Comparison of ENCODE assay signal across 28 mouse cellular contexts in genomic region chr1:193517293-193517692, GRCm38 (mm10).
DNase-seq lines count a peak whose midpoint lies in the region; ATAC-seq lines count a peak whose summit lies in the region.
"Had no signal": no experiment of that assay in that cellular context is flagged by ENCODE, and none has a peak within 500 bp of the region (broad histone marks: within the 10 kb centered on the region; RNA-seq: fewer than 3 reads in every experiment).

No protein-coding gene starts in this region.

- no peak for DNase-seq in heart, embryonic 10.5 days (ENCODE audit: low spot score)
- no peak for DNase-seq in gastrocnemius, postnatal 14 days
- DNase-seq in frontal cortex, adult 2 months (ENCODE audit: extremely low spot score in 1 of 2, low spot score in 1 of 2): no peak
- DNase-seq: adrenal gland, adult 8-10 months; cerebellum, adult 11 months; gastrocnemius, adult 2 months; kidney, adult 2 months; kidney, postnatal 36 days; liver, embryonic 13.5 days; lung, adult 2 months; lung, postnatal 14 days; right cerebral cortex, adult 18-20 months; spleen, adult 18-20 months; thymus, postnatal 25 days had no signal

- no peaks in the 10 kb centered on the region; the same call in 1 of the 2 replicates for H3K27me3 ChIP-seq in heart, embryonic 11.5 days (ENCODE audit: control insufficient read depth, insufficient read depth, low read length)
- peaks cover 7% of the 10 kb centered on the region; the same call in 1 of the 2 replicates for H3K27me3 ChIP-seq in heart, embryonic 10.5 days (ENCODE audit: insufficient read depth, poor library complexity, severe bottlenecking)
- no peaks in the 10 kb centered on the region for H3K27me3 ChIP-seq in embryonic facial prominence, embryonic 13.5 days
- H3K27me3 ChIP-seq in limb, embryonic 12.5 days: no peaks in the 10 kb centered on the region
- H3K27me3 ChIP-seq in stomach, embryonic 15.5 days (replicated peaks): no peaks in the 10 kb centered on the region
- H3K27me3 ChIP-seq: heart, embryonic 15.5 days; hindbrain, embryonic 12.5 days; intestine, embryonic 15.5 days; liver, embryonic 13.5 days had no signal

- H3K27ac ChIP-seq in heart, embryonic 11.5 days (ENCODE audit: low read depth, low read length): no peak overlapping the region
- no peak overlapping the region for H3K27ac ChIP-seq in heart, embryonic 10.5 days
- H3K27ac ChIP-seq in embryonic facial prominence, embryonic 13.5 days: peak overlapping the region; percentile 78
- peak overlapping the region; percentile 80 for H3K27ac ChIP-seq in limb, embryonic 12.5 days
- peak overlapping the region; percentile 69 for H3K27ac ChIP-seq in stomach, embryonic 15.5 days
- H3K27ac ChIP-seq: gastrocnemius, adult 2 months; heart, embryonic 15.5 days; hindbrain, embryonic 12.5 days; hindbrain, postnatal 0 days; intestine, embryonic 15.5 days; layer of hippocampus, adult 2 months; left cerebral cortex, adult 2 months; liver, embryonic 13.5 days had no signal

- H3K36me3 ChIP-seq in heart, embryonic 11.5 days (ENCODE audit: control insufficient read depth, insufficient read depth, low read length): no peaks in the 10 kb centered on the region
- H3K36me3 ChIP-seq in heart, embryonic 10.5 days: no peaks in the 10 kb centered on the region
- no peaks in the 10 kb centered on the region for H3K36me3 ChIP-seq in embryonic facial prominence, embryonic 13.5 days
- no peaks in the 10 kb centered on the region for H3K36me3 ChIP-seq in limb, embryonic 12.5 days
- H3K36me3 ChIP-seq in stomach, embryonic 15.5 days: no peaks in the 10 kb centered on the region
- H3K36me3 ChIP-seq: G1E; heart, embryonic 15.5 days; hindbrain, embryonic 12.5 days; intestine, embryonic 15.5 days; liver, embryonic 13.5 days had no signal

- no peak for ATAC-seq in heart, embryonic 11.5 days (replicated peaks; ENCODE audit: insufficient number of reproducible peaks, low FRiP score, low TSS enrichment)
- ATAC-seq in embryonic facial prominence, embryonic 13.5 days (ENCODE audit: insufficient number of reproducible peaks, insufficient read depth, low FRiP score, low TSS enrichment, low read depth): no peak
- ATAC-seq in limb, embryonic 12.5 days (ENCODE audit: insufficient number of reproducible peaks, insufficient read depth, low FRiP score, low TSS enrichment, low read depth): peak; percentile 66
- no peak for ATAC-seq in stomach, embryonic 15.5 days (ENCODE audit: insufficient read depth, low FRiP score, low read depth)
- ATAC-seq in cerebellum, adult (ENCODE audit: insufficient number of reproducible peaks, low FRiP score, low TSS enrichment): no peak
- ATAC-seq: forebrain, embryonic 14.5 days; hindbrain, postnatal 0 days; intestine, embryonic 15.5 days; midbrain, embryonic 16.5 days had no signal

- intact Hi-C loops in gastrocnemius, postnatal 14 days (cut with DNase I; ENCODE audit: low total_unique reads): no loop called here

- WGBS in heart, embryonic 11.5 days (ENCODE audit: insufficient replicate concordance): 80% methylated on average over 2 of the region's 2 CpGs
- whole genome bisulfite sequencing in heart, embryonic 10.5 days: 70% methylated on average over 2 of the region's 2 CpGs
- 22% methylated on average over 2 of the region's 2 CpGs for whole genome bisulfite sequencing in embryonic facial prominence, embryonic 13.5 days
- 9% methylated on average over 2 of the region's 2 CpGs for WGBS in limb, embryonic 12.5 days
- WGBS in stomach, embryonic 15.5 days: 57% methylated on average over 2 of the region's 2 CpGs

- peaks cover 7% of the 10 kb centered on the region; the same call in 1 of the 2 replicates for H3K4me1 ChIP-seq in heart, embryonic 11.5 days (ENCODE audit: control insufficient read depth, insufficient read depth, low read length)
- peaks cover 16% of the 10 kb centered on the region for H3K4me1 ChIP-seq in heart, embryonic 10.5 days
- peaks cover 65% of the 10 kb centered on the region for H3K4me1 ChIP-seq in embryonic facial prominence, embryonic 13.5 days
- peaks cover 45% of the 10 kb centered on the region for H3K4me1 ChIP-seq in limb, embryonic 12.5 days (replicated peaks)
- 0 out of 2 replicates have a peak, but pooled peaks cover 19% of the 10 kb centered on the region for H3K4me1 ChIP-seq in stomach, embryonic 15.5 days
- H3K4me1 ChIP-seq: heart, embryonic 15.5 days; liver, embryonic 13.5 days had no signal

- no peak overlapping the region for H3K4me3 ChIP-seq in heart, embryonic 11.5 days (ENCODE audit: low read depth, low read length)
- no peak overlapping the region for H3K4me3 ChIP-seq in heart, embryonic 10.5 days
- no peak overlapping the region for H3K4me3 ChIP-seq in embryonic facial prominence, embryonic 13.5 days
- no peak overlapping the region for H3K4me3 ChIP-seq in limb, embryonic 12.5 days (replicated peaks)
- no peak overlapping the region for H3K4me3 ChIP-seq in stomach, embryonic 15.5 days (replicated peaks)
- H3K4me3 ChIP-seq: gastrocnemius, adult 2 months; heart, embryonic 15.5 days; hindbrain, embryonic 12.5 days; intestine, embryonic 15.5 days; layer of hippocampus, adult 2 months; left cerebral cortex, adult 2 months; liver, embryonic 13.5 days had no signal

- H3K9me3 ChIP-seq in heart, embryonic 11.5 days (replicated peaks; ENCODE audit: control insufficient read depth, low read length): no peaks in the 10 kb centered on the region
- no peaks in the 10 kb centered on the region for H3K9me3 ChIP-seq in heart, embryonic 10.5 days
- no peaks in the 10 kb centered on the region for H3K9me3 ChIP-seq in embryonic facial prominence, embryonic 13.5 days
- H3K9me3 ChIP-seq in limb, embryonic 12.5 days: no peaks in the 10 kb centered on the region
- H3K9me3 ChIP-seq in stomach, embryonic 15.5 days: no peaks in the 10 kb centered on the region
- H3K9me3 ChIP-seq: G1E; heart, embryonic 15.5 days; hindbrain, embryonic 12.5 days; intestine, embryonic 15.5 days; liver, embryonic 13.5 days had no signal

- H3K4me2 ChIP-seq in heart, embryonic 11.5 days: no peak overlapping the region
- H3K4me2 ChIP-seq in embryonic facial prominence, embryonic 13.5 days: no peak overlapping the region
- H3K4me2 ChIP-seq in limb, embryonic 12.5 days: no peak overlapping the region
- no peak overlapping the region for H3K4me2 ChIP-seq in stomach, embryonic 15.5 days
- H3K4me2 ChIP-seq: heart, embryonic 15.5 days; hindbrain, embryonic 12.5 days; intestine, embryonic 15.5 days; liver, embryonic 13.5 days had no signal

- H3K9ac ChIP-seq in heart, embryonic 11.5 days (ENCODE audit: low read depth, low read length): 0 out of 2 replicates have a peak overlapping the region, but pooled peaks have one; percentile 5
- H3K9ac ChIP-seq in embryonic facial prominence, embryonic 13.5 days: no peak overlapping the region
- H3K9ac ChIP-seq in limb, embryonic 12.5 days (replicated peaks): no peak overlapping the region
- no peak overlapping the region for H3K9ac ChIP-seq in stomach, embryonic 15.5 days
- H3K9ac ChIP-seq: heart, embryonic 15.5 days; hindbrain, embryonic 12.5 days; intestine, embryonic 15.5 days; liver, embryonic 13.5 days had no signal

Comparison
In these comparisons a context has a peak if more than half of its experiments do, and no peak if none do; other contexts are left out.
1. H3K27ac ChIP-seq: peak in embryonic facial prominence, embryonic 13.5 days (single experiment), limb, embryonic 12.5 days (single experiment) and stomach, embryonic 15.5 days (single experiment); none in heart, embryonic 11.5 days (single experiment) and heart, embryonic 10.5 days (single experiment).